Mouse (Mus musculus) layer of hippocampus, adult 18-20 months (tissue): ENCODE measurements around the gene Ly9. TPM values are rescaled to one million over a fixed set of nuclear protein-coding genes. Genes with fewer than 3 reads are reported as not detected.

Experiments used
- microRNA-seq, 2 experiments: library from miRNA; unstranded; fragments of <30 nt; microRNA quantifications; one replicate each; pipeline ENCODE4 v1.2.0; 2021
- total RNA-seq, 2 experiments: library from RNA; stranded (reverse); gene quantifications; 2 replicates each; pipeline ENCODE4 v1.2.3; 2021

The Ly9 gene
- total RNA-seq, 2 experiments from 2014 or later, result 0.15 to 0.20 TPM

Small RNAs within 50 kb of the gene (microRNA-seq; reads per million reads assigned to microRNA genes)
- gene Mir7683, result 0 reads per million in 2 experiments

Other genes with a start within 250 kb of the Ly9 start
- gene Klhdc9, start 246.6 kb downstream of the Ly9 start, total RNA-seq, result 1 to 10 TPM; 6.0 to 6.1 TPM
- gene Nectin4, start 237.3 kb downstream of the Ly9 start, total RNA-seq, result 1 to 10 TPM; 6.3 to 6.7 TPM
- 1 to 10 TPM; 1.9 TPM for gene Arhgap30, start 218.5 kb downstream of the Ly9 start, total RNA-seq
- 100 to 1,000 TPM; 133 to 142 TPM for gene Usf1, start 196.1 kb downstream of the Ly9 start, total RNA-seq
- gene Tstd1, start 188.5 kb downstream of the Ly9 start, total RNA-seq, result 1 to 10 TPM; 3.9 to 7.1 TPM
- gene F11r, start 169.9 kb downstream of the Ly9 start, total RNA-seq, result 1 to 10 TPM; 4.4 to 5.6 TPM
- gene Alyref2, start 103.9 kb downstream of the Ly9 start, total RNA-seq, result 1 to 10 TPM; 6.9 to 7.3 TPM
- not detected for gene Itln1, start 72.1 kb downstream of the Ly9 start, total RNA-seq
- not detected for gene Cd244a, start 48.2 kb downstream of the Ly9 start, total RNA-seq
- gene Slamf7, start 45.6 kb upstream of the Ly9 start, total RNA-seq, result not detected
- gene Cd48, start 74.6 kb upstream of the Ly9 start, total RNA-seq, result under 1 TPM; 0.38 to 0.62 TPM
- gene Slamf1, start 159.7 kb upstream of the Ly9 start, total RNA-seq, result under 1 TPM in 1 of 2 experiments, not detected in 1; 0.10 TPM
- 1 to 10 TPM; 2.2 to 2.5 TPM for gene Cd84, start 232.3 kb upstream of the Ly9 start, total RNA-seq